Mouse (Mus musculus) embryo, embryonic 10.5 days (tissue): ENCODE measurements around the gene Pdk1.
A peak's percentile ranks its signal among the peaks of the same experiment; 100 is the strongest.
"Not testable (repeated sequence)": the region's sequence is repeated elsewhere in the genome, so short reads cannot be mapped to it uniquely, and the experiment has no call there.

ENCODE experiments used
- DNase-seq: peaks from one replicate; pipeline ENCODE4 v3.0.0-alpha.2; 2015; ENCODE audit warnings: low spot score

Pdk1 gene

GRCm38 (mm10) chr2:71874422-71874821 is 1.4 kb downstream of the Pdk1 start:
- DNase-seq, result peak; percentile 30

- no peak for DNase-seq
Measured at GRCm38 (mm10) chr2:71874836-71875235, 1.8 kb downstream of the Pdk1 start.

DNA sequence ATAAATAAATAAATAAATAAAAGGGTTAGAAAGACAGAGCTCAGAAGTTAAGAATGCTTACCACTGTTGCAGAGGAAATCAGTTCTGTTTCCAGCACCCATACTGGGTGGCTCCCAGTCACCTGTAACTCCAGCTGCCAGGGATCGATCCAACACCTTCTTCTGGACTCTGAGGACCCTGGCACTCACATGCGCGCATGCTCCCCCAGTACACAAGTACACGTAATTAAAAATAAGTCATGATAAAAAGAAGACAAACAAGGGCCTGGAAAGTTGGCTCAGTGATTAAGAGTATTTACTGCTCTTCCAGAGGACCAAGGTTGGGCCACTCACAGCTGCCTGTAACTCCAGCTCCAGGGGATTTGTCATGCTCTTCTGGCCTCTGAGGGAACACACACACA is 4.8 kb downstream of the Pdk1 start:
- DNase-seq, result no peak

DNA sequence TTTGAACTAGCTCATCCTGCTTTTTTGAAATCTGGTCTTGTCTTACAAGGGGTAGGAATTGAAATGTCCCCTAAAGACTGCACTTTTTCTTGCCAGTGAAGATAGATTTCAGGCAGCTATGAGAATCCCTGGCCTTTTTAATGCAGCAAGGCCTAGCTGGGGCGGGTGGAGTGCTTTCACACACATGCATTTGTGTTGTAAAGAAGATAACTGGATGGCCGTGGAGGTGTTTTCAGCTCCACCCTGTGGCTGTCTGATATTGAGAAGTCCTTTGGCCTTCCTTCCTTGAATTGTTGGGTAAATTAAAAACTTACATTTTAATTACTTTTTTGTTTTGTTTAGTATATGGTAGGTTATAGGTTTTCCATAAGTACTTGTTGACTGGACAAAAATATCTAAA is 5.4 kb downstream of the Pdk1 start:
- no peak for DNase-seq

GRCm38 (mm10) chr2:71878943-71879342 is 5.9 kb downstream of the Pdk1 start:
- DNase-seq, result no peak

GRCm38 (mm10) chr2:71882914-71883651 is 10.1 kb downstream of the Pdk1 start:
- DNase-seq, result no peak

DNA sequence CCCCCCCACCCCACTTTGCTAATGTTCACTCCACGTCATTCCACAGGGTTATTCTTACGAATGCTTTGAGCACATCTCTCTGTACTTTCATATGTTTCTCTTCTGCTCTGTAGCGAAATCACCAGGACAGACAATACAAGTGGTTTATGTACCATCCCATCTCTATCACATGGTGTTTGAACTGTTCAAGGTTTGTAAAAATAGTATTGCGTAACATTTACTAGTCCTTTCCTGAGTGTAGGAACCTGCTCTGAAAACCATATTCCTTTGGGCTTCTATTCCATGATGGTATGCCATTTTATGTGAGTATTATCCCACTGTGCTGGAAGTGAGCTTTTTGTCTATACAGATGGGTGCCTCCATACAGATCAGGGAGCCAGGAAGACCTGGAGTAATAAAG is 14.2 kb downstream of the Pdk1 start:
- DNase-seq, result no peak

DNA sequence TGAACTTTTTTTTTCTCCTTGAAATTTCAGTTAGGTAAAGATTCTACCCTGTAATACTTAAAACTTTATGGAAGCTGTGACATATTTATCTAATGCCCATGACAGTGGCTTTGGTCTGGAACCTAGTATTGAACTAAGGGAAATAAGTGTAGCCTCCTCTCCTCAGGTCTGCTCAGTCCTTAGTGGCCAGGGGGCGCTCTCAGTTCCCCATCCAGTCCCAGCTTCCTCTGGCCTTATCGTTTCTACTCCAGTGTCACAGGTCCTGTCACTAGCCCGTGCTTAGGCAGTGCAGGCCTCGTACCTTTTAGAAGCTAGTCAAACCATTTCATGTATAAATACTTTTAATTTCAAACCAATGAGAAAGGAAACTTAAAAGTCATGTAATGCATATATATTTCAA is 15.4 kb downstream of the Pdk1 start:
- no peak for DNase-seq

DNA sequence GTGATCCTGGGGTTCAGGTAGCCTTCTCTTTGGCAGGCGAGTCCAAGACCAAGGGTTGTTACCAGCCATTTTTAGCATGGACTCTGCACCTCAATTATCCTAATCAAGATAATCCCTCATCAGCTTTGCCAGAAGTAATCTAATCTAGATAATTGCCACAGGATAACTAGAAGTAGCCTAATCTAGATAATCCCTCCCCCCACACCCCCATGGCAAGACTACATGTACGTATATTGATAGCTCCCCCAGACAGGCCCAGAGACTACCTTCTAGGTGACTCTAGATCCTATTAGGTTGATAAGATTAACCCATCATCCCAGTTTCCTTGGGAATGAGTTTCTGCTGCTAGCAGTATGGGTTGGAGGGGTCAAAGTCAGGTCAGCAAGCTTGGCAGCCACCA is 18.5 kb downstream of the Pdk1 start:
- no peak for DNase-seq

- no peak for DNase-seq
Measured at GRCm38 (mm10) chr2:71892741-71893349, 19.8 kb downstream of the Pdk1 start.

- no peak for DNase-seq
Measured at GRCm38 (mm10) chr2:71895596-71896286, 22.7 kb downstream of the Pdk1 start.

DNA sequence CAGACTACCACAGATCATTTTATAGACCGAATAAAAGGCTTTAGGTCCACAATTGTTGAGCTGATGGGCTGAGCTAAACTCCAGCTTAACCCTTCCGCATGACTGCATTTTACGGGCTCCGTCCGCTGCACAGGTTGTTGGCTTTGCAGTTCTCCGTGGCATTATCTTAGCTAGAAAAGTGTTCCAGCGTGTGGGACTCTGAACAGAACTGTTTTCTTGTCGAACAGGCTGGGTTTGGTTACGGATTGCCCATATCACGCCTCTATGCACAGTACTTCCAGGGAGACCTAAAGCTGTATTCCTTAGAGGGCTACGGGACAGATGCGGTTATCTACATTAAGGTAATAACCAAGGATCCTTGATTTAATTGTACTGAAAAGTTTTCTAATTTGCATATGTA is 24.4 kb downstream of the Pdk1 start:
- peak; percentile 26 for DNase-seq

GRCm38 (mm10) chr2:71898335-71898856 is 25.4 kb downstream of the Pdk1 start:
- DNase-seq, result peak; percentile 75

- no peak for DNase-seq
Measured at GRCm38 (mm10) chr2:71899886-71900285, 26.9 kb downstream of the Pdk1 start.

DNA sequence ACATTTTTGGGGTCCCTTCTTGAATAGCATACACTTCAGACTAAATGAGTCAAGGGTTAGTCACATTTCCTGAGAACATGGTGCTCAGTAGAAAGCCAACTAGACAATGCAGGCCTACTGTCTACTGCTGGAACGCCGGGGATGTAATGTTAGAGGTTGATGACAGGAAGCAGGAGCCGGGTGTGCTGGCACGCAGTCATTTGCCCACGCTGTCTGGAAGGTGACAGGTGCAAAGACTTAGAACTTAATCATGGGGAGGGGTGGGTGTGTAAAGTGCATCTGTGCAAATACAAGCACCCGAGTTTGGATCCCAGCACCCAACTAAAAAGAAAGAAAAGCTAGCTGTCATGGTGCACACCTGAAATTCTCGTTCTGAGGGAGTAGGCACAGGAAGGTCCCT is 32.1 kb downstream of the Pdk1 start:
- DNase-seq, result no peak

GRCm38 (mm10) chr2:71906356-71906755 is 33.3 kb downstream of the Pdk1 start:
- DNase-seq, result not testable (repeated sequence)

DNA sequence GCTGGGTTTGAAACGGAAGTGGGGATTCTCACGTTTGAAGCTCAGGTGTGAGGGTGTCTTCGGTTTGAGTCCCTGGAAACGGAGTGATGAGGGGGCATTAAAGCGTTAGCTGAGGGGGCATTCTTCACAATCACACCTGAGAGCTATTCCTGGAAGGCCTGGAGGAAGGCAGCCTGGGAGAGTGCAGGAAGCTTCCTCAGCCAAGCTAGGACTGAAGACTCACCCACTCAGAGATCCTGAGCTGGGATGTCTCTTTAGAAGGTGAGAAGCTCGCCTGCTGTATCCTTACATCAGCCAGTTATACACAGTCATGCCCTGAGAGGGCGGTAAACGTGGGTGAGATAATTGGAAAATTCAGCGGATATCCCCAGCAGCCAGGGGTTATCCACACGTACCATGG is 40.9 kb downstream of the Pdk1 start:
- no peak for DNase-seq

DNA sequence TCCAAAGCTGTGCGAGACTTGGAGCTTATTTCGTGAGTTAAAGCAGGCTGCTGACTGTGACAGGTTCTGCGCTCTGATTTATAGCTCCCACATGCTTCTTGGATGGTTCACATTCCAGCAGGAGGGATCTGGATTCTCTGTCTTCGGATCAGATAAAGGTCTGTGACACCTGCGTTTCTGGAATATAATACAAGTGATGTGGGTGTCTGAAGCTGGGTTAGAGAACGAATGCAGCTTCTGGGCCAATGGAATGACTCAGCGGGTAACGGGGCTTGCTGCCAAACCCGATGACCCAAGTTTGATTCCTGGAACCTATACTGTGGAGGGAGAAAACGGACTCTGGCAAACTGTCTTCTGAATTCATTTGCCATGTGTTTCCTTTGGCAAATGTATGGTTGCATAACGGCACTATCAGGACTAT is 46.2 kb downstream of the Pdk1 start:
- peak; percentile 66 for DNase-seq

GRCm38 (mm10) chr2:71924931-71925330 is 51.9 kb downstream of the Pdk1 start:
- not testable (repeated sequence) for DNase-seq

DNA sequence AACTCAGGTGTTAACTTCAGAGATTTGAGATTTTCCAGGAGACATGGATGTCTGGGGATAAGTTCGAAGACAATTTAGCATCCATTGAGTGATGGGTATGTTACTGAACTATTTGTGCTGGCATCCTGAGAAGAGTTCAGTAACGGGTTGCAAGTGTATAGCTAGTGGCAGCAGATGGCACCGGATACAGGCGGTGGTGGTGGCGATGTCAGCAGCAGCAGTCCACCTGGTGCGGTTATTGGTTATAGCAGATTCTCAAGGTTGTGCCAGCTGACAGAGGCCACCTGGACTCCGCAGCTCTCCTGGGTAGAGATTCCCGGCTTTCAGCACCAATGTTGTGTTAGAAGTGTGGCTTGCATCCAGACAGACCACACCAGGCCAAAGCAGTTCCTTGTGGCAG is 61.0 kb downstream of the Pdk1 start:
- DNase-seq, result no peak

- DNase-seq, result no peak
Measured at GRCm38 (mm10) chr2:71936711-71937110, 63.7 kb downstream of the Pdk1 start.

- peak; percentile 31 for DNase-seq
Measured at GRCm38 (mm10) chr2:71937649-71938308, 64.8 kb downstream of the Pdk1 start.
